Mouse (Mus musculus): ENCODE results near the gene Gas7.

Gas7 gene

DNA sequence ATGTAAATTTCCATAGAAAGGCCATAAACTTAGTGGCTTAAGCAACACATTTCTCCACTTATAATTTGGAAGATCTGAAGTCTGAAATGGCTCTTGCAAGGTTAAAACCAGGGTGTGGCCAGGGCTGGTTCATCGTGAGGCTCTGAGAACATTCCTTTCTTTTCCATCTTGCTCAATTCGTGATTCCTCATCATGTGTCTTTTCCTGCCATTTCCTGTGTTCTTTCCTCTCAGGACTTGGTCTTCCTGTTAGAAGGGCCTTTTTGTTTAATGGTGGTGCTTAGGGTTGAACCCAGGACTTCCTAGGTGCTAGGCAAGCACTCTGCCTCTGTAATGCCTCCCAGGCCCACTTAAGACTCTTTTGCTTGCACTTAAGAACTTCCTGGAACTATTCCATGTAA, 76.0 kb downstream of the Gas7 start:
- no peak for ATAC-seq (ENCODE audit: insufficient number of reproducible peaks, low FRiP score, low TSS enrichment)

DNA sequence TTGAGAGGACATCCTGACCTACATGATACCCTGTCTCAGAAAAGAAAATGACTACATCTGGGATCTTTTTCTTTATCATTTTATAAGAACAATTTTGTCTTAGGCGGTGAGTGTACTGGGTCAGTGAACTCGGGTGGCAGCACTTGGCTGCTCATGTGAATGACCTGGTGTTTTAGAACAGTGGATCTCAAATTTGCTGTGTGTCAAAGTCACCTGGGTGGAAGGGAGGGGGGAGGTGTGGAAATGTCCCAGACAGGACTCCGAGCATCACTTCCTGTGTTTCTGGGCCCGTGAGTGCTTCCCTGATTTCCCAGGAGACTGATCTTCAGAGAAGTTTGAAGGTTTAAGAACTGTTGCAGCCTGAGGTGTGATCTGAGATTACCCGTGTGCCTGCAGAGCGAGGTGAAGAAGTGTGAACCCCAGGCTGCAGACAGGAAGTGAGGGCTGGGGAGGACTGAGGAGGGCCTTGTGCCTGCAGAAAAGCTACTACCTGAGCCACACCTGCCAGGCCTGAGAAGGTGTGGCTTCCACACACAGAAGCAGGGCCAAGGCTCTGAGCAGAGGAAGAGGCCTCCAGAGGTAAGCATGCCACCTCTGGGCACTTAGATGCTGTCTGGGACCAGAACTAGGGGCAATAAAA, 76.8 kb downstream of the Gas7 start:
- no peak for ATAC-seq (ENCODE audit: insufficient number of reproducible peaks, low FRiP score, low TSS enrichment)

GRCm38 (mm10) chr11:67532728-67533127, 77.5 kb downstream of the Gas7 start:
- ATAC-seq (ENCODE audit: insufficient number of reproducible peaks, low FRiP score, low TSS enrichment): no peak

GRCm38 (mm10) chr11:67533151-67533550, 77.9 kb downstream of the Gas7 start:
- no peak for ATAC-seq (ENCODE audit: insufficient number of reproducible peaks, low FRiP score, low TSS enrichment)

DNA sequence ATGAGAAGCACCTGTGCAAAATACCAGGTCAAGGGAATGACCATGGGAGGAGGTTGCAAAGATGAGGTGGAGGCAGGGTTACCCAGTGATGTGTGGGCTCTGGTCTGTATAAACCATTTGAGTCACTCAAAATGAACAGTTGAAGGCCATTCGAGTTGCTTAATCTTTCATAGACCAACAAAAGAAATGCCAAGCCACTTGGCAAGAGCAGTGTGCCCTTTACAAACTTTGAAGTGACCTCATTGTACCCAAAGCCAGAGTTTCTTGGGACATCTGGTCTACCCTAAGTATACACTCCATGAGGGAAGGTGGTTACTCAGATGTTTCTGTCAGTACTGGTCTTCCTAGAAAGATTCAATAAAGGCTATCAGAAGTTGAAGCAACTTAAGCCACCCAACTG, 80.5 kb downstream of the Gas7 start:
- no peak for ATAC-seq (ENCODE audit: insufficient number of reproducible peaks, low FRiP score, low TSS enrichment)

DNA sequence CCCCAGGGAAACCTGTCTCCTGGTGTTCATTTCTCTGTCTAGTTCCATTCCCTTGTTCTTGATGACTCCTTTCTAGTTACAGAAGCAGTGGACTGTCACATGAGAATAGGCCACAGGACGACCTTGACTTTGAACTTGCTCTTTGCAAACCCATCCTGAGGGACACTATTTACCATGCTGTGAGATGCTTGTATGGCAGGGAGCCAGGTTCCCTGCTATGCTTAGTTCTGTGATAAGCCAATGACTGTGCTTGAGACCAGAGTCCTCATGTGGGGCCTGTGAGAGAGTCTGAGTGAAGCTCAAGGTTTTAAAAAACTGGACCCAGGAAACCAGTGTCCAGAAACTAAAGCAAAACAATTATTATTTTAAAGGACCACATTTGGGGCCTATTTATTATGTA, 81.2 kb downstream of the Gas7 start:
- ATAC-seq (ENCODE audit: insufficient number of reproducible peaks, low FRiP score, low TSS enrichment): no peak

- no peak for ATAC-seq (ENCODE audit: insufficient number of reproducible peaks, low FRiP score, low TSS enrichment)
Observed at GRCm38 (mm10) chr11:67537353-67537752, 82.1 kb downstream of the Gas7 start.

- ATAC-seq (ENCODE audit: insufficient number of reproducible peaks, low FRiP score, low TSS enrichment): no peak
Observed at GRCm38 (mm10) chr11:67538557-67538956, 83.3 kb downstream of the Gas7 start.

DNA sequence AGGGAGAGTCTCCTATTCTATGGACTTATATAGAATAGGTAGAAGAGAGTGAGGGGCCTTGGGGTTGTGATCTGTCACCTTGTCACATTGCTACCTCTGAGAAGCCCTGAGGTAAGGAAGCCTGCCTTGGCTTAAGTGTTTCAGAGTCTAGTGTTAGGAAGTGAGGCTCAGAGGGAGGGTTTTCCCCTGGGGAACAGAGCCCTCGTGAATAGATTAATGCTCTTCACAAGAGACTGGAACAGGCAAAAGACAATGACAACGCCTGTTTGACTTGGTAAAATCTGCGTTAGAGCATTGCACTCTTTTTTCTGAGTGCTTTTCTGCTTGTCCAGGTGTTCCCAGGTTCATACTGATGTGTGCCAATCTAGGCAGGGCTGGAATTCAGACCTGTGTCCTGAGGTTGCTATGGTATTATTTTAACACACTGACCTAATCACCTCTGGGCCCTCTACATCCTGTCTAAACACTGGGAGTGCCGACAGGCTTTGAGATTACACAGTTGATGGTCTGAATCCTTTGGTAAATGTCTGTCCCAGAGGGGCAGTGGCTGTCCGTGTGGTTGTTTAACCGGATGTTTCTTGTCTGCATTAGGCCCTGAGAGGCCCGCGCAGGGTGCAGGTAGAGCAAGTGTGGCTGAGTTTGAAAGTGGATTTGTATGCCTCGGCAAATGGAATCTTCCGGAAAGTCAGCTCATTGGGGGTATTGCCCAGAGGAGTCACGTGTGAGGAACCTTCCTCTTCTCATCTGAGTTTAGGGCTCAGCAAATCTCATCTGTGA, 89.6 kb downstream of the Gas7 start:
- no peak for ATAC-seq (ENCODE audit: insufficient number of reproducible peaks, low FRiP score, low TSS enrichment)

DNA sequence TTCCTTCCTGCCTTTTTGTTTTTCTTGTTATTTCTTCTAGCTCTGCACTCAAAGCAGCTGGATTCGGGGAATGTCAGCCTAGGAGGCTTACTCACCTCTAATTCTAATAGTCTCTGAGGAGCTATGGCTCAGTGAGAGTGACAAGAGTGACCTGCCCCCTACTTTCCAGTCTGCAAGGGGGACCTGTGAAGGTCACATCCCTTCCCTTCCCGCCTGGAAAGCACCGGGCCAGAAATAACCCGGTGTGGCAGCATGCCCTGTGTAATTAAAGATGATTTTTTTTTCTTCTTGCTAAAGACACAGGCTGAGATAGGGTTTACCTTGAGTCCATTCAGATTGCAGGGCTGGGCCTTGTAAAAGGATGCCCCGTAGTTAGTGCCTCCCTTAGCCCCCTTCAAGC, 91.3 kb downstream of the Gas7 start:
- ATAC-seq (ENCODE audit: insufficient number of reproducible peaks, low FRiP score, low TSS enrichment): no peak

DNA sequence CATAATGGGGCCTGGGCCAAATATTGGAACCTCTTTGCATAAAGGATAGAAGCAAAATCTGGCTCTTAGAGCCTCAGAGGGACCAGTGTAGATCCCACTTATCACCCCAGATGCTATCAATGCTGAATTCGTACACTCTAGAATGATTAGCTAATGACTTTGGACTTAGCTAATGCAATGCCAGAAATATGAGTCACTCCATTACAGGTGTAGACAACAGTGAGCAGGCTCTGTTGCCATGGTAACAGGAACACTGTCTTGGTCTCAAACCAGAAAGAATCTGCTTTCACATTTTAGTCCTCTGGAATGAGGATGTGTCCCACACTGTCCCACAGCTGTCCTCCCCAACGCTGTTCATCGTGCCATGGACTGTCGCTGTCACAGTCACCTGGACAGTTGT, 94.1 kb downstream of the Gas7 start:
- no peak for ATAC-seq (ENCODE audit: insufficient number of reproducible peaks, low FRiP score, low TSS enrichment)

DNA sequence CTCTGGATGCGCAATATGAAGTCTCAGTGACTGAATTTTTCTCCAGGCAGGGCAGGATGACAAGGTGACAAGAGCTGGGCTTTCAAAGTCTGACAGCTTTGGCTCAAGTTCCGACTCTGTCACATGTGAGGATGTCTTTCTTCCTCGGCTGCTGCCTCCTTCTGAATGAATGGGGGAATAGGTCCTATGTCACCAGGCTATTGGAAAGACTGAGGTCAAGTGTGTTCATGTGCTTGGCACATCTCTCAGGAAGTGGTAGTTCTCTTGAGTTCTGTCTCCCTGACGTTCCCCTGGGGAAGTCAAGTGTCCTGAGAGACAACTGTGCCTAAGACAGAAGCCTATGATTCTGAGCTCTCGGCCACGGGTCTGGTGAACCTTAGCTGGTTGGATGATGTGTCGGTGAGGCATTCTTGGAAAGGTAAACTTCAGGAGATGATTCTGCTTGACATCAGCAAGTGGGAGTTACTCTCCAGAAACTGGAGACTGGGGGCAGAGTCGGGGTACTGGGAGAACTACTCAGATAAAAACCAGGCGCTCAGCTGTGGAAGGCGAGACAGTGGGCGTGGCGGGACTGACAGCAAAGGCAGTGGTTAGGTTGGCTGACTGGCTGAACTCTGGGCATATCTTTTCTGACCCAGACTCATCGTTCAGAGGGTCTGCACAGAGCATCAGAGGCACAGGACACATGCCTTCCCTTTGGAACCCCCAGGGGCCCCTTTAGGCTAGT, 94.7 kb downstream of the Gas7 start:
- no peak for ATAC-seq (ENCODE audit: insufficient number of reproducible peaks, low FRiP score, low TSS enrichment)

DNA sequence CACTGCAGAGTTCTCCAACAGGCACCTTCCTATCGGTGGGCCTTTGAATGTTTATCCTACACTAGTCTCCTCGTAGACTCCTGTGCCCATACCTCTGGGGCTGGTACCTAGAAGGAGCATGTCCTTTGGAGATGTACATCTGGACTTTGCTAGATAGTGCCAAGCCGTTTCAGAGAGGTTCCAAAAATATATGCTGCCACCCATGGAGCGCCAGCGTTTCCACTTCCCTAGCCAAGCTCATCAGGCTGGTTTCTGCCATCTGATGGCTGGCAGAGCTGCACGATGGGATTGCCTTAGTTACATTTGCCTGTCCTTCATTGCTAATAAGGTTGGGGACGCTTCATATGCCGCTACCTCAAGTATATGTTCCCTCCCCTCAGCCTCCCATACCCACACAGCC, 97.2 kb downstream of the Gas7 start:
- no peak for ATAC-seq (ENCODE audit: insufficient number of reproducible peaks, low FRiP score, low TSS enrichment)

DNA sequence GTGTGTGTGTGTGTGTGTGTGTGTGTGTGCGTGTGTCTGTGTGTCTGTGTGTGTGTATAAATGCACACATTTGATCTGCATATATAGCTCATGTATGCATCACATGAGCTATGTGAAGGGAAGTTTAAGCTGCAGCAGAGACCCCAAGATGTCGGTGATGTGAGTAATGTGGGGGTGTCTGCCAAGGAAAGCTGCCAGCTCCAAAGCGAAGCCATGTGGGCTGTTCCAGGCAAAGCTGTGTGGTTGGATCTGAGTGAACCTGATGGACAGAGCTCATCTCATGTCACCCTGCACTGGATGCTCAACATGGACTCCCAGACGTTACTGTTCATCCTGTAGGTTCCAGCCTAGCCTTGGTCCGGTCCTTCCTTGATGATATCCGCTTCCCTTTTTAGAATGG, 99.0 kb downstream of the Gas7 start:
- no peak for ATAC-seq (ENCODE audit: insufficient number of reproducible peaks, low FRiP score, low TSS enrichment)

DNA sequence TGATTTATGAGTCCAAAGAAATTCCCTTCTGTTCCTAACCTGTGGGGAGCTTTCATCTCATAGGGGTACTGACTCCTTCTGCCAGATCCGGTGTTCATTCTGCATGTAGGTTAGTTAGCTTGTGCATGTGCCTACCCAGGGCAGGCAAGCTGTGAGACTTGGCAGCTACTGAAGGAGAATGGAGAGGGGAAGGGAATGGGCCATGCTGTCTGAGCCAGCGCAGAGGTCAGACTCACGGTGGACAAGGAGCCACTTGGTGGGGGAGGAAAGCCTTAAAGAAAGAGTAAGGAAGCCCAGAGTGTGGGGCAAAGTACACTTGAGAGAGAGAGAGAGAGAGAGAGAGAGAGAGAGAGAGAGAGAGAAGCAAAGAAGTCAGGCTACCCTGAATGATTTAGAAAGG, 101.1 kb downstream of the Gas7 start:
- ATAC-seq (ENCODE audit: insufficient number of reproducible peaks, low FRiP score, low TSS enrichment): peak; percentile 95

- ATAC-seq (ENCODE audit: insufficient number of reproducible peaks, low FRiP score, low TSS enrichment): no peak
Observed at GRCm38 (mm10) chr11:67558772-67559448, 103.7 kb downstream of the Gas7 start.

DNA sequence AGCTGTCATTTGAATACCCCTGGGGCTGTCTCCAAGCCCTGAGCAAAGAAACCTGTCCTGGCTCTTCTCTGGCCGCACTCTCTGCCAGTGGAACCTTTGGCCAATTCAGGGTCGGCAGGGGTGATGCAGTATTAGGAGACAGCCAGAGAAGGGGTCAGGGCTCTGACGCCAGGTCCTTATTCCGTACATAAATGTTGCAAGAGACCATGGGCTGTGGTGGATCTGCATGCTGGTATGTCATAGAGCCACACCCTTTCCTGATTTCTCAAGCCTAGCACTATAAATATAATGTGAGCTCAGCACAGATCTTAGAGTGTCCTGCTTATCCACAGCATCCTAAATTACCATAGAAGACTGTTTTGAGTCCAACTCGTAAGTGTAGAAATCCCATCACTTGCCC, 104.3 kb downstream of the Gas7 start:
- no peak for ATAC-seq (ENCODE audit: insufficient number of reproducible peaks, low FRiP score, low TSS enrichment)

DNA sequence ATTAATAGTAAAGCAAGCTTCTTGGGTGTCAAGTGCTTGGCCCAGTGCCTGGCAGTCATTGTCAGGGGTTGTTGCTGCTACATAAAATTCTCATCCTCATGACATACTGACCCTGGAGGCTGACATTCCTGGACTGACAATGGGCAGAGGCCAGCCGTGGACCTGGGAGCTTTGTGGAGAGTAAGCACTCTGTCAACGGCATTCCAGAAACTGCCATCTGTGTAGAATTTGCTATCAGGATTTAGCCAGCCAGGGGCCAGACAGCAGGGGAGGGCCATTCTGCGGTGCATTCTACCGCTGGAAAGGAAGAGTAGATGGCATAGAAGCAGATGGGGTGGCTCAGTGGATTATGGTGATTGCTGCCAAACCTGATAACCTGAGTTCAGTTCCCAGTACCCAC, 106.4 kb downstream of the Gas7 start:
- no peak for ATAC-seq (ENCODE audit: insufficient number of reproducible peaks, low FRiP score, low TSS enrichment)

DNA sequence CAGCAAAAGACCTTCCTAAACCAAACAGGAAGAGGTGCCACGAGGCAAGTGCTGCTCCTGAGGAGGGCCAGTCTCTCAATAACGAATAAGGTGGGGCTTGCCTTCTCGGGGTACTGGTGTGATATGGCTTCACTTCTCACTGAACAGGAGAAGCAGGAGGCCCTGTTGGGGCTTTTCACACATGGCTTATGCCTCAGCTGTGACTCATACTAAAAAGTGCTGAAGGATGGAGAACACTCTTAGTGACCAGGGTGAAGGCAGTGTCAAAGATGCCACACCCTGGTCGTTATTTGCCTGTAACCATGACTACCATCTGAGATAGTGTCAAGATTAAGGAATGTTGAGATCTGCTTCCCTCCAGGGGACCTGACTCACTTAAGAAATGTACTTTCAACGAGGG, 107.9 kb downstream of the Gas7 start:
- no peak for ATAC-seq (ENCODE audit: insufficient number of reproducible peaks, low FRiP score, low TSS enrichment)

DNA sequence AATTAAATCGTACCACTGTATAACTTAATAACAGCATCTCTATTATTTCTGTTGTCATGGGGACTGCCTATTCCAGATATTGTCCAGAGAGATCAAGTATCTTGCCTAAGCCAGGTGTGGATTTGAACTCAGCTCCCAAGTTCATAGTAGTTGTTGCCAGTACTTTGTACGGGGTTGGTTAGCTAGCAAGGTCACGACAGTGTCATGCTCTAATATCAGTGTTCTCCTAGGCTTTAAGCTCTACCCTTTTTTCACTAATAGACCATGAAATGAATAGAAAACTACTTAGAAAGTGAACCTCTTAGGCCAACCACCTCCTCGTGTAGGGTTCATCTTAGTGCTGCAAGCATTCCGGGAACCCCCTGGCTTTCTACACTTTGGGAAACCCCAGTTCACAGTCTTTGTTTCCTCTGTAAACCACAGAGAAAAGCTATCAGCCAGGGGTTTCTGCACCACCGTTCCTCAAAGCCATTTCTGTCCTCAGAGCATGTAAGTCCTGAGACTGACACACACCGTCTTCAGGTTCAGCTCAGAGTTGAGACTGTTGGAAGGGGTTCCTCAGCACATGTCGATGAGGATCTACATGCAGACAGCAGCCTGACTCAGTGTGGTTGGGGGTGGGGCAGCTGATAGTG, 108.9 kb downstream of the Gas7 start:
- no peak for ATAC-seq (ENCODE audit: insufficient number of reproducible peaks, low FRiP score, low TSS enrichment)

GRCm38 (mm10) chr11:67565512-67565911, 110.3 kb downstream of the Gas7 start:
- no peak for ATAC-seq (ENCODE audit: insufficient number of reproducible peaks, low FRiP score, low TSS enrichment)
